Mouse (Mus musculus) cortical plate, adult 2 months (tissue): ENCODE measurements around the gene Gm960. TPM values are rescaled to one million over a fixed set of nuclear protein-coding genes. Genes with fewer than 3 reads are reported as not detected.

Experiments used
- H3K27ac ChIP-seq: fragments of 200-500 bp; 2 replicates; pipeline ENCODE4 v1.5.1; 2012; ENCODE audit warnings: low read length, control low read depth, inconsistent platforms; ENCODE audit not compliant: insufficient read depth
- H3K4me1 ChIP-seq: fragments of 200-500 bp; 2 replicates; pipeline ENCODE4 v1.6.1; 2011; ENCODE audit warnings: low read length; ENCODE audit not compliant: control insufficient read depth, insufficient read depth
- H3K4me3 ChIP-seq: fragments of 200-500 bp; 2 replicates; pipeline ENCODE4 v1.5.1; 2011; ENCODE audit warnings: mild to moderate bottlenecking, low read length, control low read depth; ENCODE audit not compliant: insufficient read depth
- CTCF ChIP-seq: fragments of 200-500 bp; IDR thresholded peaks from 2 replicates; pipeline ENCODE4 v1.5.1; 2011; ENCODE audit warnings: mild to moderate bottlenecking, control low read depth, low read length; ENCODE audit not compliant: insufficient read depth; ENCODE audit errors: extremely low read depth
- POLR2A ChIP-seq: fragments of 200-500 bp; IDR thresholded peaks from 2 replicates; pipeline ENCODE4 v1.6.1; 2011; ENCODE audit warnings: mild to moderate bottlenecking, low read length, control low read depth; ENCODE audit not compliant: insufficient read depth; ENCODE audit errors: extremely low read depth
- polyA plus RNA-seq: library from polyadenylated mRNA; depleted of rRNA; stranded (reverse); fragments of >200 nt; gene quantifications from 2 replicates; pipeline ENCODE4 v1.2.3, GENCODE M21; 2012; rRNA removed

Gm960 gene
- polyA plus RNA-seq, 1 experiment = 3.3 TPM

DNA sequence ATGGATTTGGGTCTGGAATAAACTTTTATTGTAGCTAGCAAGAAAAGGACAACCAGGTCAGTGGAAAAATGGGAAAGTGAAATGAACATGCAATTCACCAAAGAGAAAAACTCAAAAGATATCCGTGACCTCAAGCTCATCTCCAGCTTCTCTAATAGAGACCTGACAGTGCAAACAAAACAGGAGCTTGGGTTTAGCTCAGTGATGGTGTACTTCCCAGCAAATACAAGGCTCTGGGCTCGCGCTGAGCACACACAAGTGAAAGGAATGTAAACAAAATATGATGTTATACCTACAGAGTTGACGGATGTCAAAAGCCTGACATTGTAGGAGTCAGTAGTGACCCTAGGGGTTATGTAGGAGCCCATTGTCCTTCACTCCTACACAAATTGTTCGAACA, 119.2 kb downstream of the Gm960 start:
- no peak overlapping the region for H3K4me3 ChIP-seq
- no peak for TF ChIP-seq POLR2A
- TF ChIP-seq CTCF = no peak
- no peak overlapping the region for H3K27ac ChIP-seq
- peaks cover 5% of the 10 kb centered on the region; the same call in 1 of the 2 replicates for H3K4me1 ChIP-seq

DNA sequence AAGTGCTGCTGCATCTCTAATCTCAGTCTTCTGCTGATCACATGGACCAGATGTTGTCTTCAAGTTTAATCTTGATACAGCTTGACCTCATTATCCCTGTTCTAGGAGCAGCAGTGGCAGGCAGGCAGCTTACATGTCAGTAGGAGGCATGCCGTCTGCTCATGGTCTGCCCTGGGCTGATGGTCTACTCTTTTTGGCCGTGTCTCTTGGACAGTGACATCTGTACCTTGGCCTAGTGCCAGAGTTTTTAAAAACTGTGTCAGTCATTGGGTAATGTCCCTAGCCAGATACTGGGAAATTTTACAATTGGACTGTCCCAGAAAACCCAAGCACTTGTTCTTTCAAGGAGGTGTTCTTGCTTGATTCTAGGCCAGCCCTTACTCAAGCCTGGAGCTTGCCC, 119.7 kb downstream of the Gm960 start:
- TF ChIP-seq CTCF = no peak
- TF ChIP-seq POLR2A = no peak
- no peak overlapping the region for H3K4me3 ChIP-seq
- H3K27ac ChIP-seq = no peak overlapping the region
- H3K4me1 ChIP-seq = peaks cover 2% of the 10 kb centered on the region; the same call in 1 of the 2 replicates

Other genes with a start within 250 kb of the Gm960 start
- 24.6 and 26.4 TPM in 2 replicates for gene Syt12, start 221.2 kb downstream of the Gm960 start, polyA plus RNA-seq
- not detected in 2 replicates for gene 2010003K11Rik, start 200.1 kb downstream of the Gm960 start, polyA plus RNA-seq
- 39.3 and 41.4 TPM in 2 replicates for gene Pcx, start 188.2 kb downstream of the Gm960 start, polyA plus RNA-seq
- gene Lrfn4, start 83.0 kb downstream of the Gm960 start, polyA plus RNA-seq = 28.1 and 30.2 TPM in 2 replicates
- gene Rce1, start 73.0 kb downstream of the Gm960 start, polyA plus RNA-seq = 52.9 and 54.0 TPM in 2 replicates
- gene Sptbn2, start 12.5 kb upstream of the Gm960 start, polyA plus RNA-seq = 198 and 220 TPM in 2 replicates
- 16.0 and 17.8 TPM in 2 replicates for gene Rbm4b, start 57.8 kb upstream of the Gm960 start, polyA plus RNA-seq
- 57.4 and 61.8 TPM in 2 replicates for gene Rbm4, start 95.2 kb upstream of the Gm960 start, polyA plus RNA-seq
- gene Gm21992, start 112.9 kb upstream of the Gm960 start, polyA plus RNA-seq = 16.7 and 18.9 TPM in 2 replicates
- 22.8 and 25.1 TPM in 2 replicates for gene Rbm14, start 113.0 kb upstream of the Gm960 start, polyA plus RNA-seq
- gene Ccs, start 140.7 kb upstream of the Gm960 start, polyA plus RNA-seq = 48.7 and 49.1 TPM in 2 replicates
- 2.0 and 2.1 TPM in 2 replicates for gene Ccdc87, start 140.7 kb upstream of the Gm960 start, polyA plus RNA-seq
- gene Ctsf, start 156.5 kb upstream of the Gm960 start, polyA plus RNA-seq = 133 and 142 TPM in 2 replicates
- gene Actn3, start 179.2 kb upstream of the Gm960 start, polyA plus RNA-seq = 0.79 and 0.87 TPM in 2 replicates
- 41.3 and 47.9 TPM in 2 replicates for gene Zdhhc24, start 180.0 kb upstream of the Gm960 start, polyA plus RNA-seq
- 28.5 and 32.7 TPM in 2 replicates for gene Bbs1, start 208.0 kb upstream of the Gm960 start, polyA plus RNA-seq
- gene Dpp3, start 229.6 kb upstream of the Gm960 start, polyA plus RNA-seq = 51.5 and 54.5 TPM in 2 replicates
- 15.8 and 19.5 TPM in 2 replicates for gene Peli3, start 244.5 kb upstream of the Gm960 start, polyA plus RNA-seq